Mouse (Mus musculus) hindbrain, embryonic 11.5 days (tissue): ENCODE results near the gene Rpl9-ps1. TPM values are rescaled to one million over a fixed set of nuclear protein-coding genes. Genes with fewer than 3 reads are reported as not detected.

ENCODE experiments used
- ATAC-seq: fragments of 200-750 bp; cut with Nextera tagmentation; 2 replicates; pipeline ENCODE4 v1.8.0; 2017; ENCODE audit warnings: mild to moderate bottlenecking, moderate TSS enrichment, moderate library complexity; ENCODE audit not compliant: low FRiP score
- DNase-seq: peaks from one replicate; pipeline ENCODE4 v3.0.0-alpha.2; 2015; ENCODE audit warnings: low spot score
- H3K27ac ChIP-seq: fragments of 300-500 bp; sonication (generic); 2 replicates; pipeline ENCODE4 v1.5.1; 2014; ENCODE audit warnings: mild to moderate bottlenecking, low read depth, low read length
- H3K27me3 ChIP-seq: fragments of 300-500 bp; sonication (generic); 2 replicates; pipeline ENCODE4 v1.6.1; 2014; ENCODE audit warnings: mild to moderate bottlenecking, low read length, moderate library complexity, mixed read lengths; ENCODE audit not compliant: control insufficient read depth, insufficient read depth
- H3K36me3 ChIP-seq: fragments of 300-500 bp; sonication (generic); 2 replicates; pipeline ENCODE4 v1.6.1; 2014; ENCODE audit warnings: mild to moderate bottlenecking, low read length, moderate library complexity, mixed read lengths; ENCODE audit not compliant: control insufficient read depth, insufficient read depth
- H3K4me1 ChIP-seq: fragments of 300-500 bp; sonication (generic); replicated peaks from 2 replicates; pipeline ENCODE4 v1.6.1; 2014; ENCODE audit warnings: low read length, mixed read lengths; ENCODE audit not compliant: control insufficient read depth, insufficient read depth
- H3K4me2 ChIP-seq: fragments of 300-500 bp; sonication (generic); replicated peaks from 2 replicates; pipeline ENCODE4 v1.6.1; 2014; ENCODE audit warnings: mild to moderate bottlenecking, low read depth, low read length
- H3K4me3 ChIP-seq: fragments of 300-500 bp; sonication (generic); 2 replicates; pipeline ENCODE4 v1.5.1; 2014; ENCODE audit warnings: low read depth, low read length
- H3K9ac ChIP-seq: fragments of 300-500 bp; sonication (generic); 2 replicates; pipeline ENCODE4 v1.6.1; 2014; ENCODE audit warnings: low read depth, low read length
- H3K9me3 ChIP-seq: fragments of 300-500 bp; sonication (generic); 2 replicates; pipeline ENCODE4 v1.6.1; 2016; ENCODE audit warnings: low read length; ENCODE audit not compliant: control insufficient read depth
- WGBS: fragments of 180-500 bp; shearing (Covaris S2); extraction: QIAGEN DNeasy Blood & Tissue Kit; methylation state at CpG from one replicate; pipeline ENCODE4 v1.1.7; 2014; 5-methylcytosine and 5-hydroxymethylcytosine counted together
- polyA plus RNA-seq: library from polyadenylated mRNA; unstranded; fragments of >200 nt; fragmentation: Nextera tagmentation; extraction: Ambion mirVana; gene quantifications from 2 replicates; pipeline ENCODE4 v1.2.1, GENCODE M21; 2014

The Rpl9-ps1 gene
- polyA plus RNA-seq: not detected in 2 replicates

GRCm38 (mm10) chr11:83645521-83645920 lies at the start of gene Rpl9-ps1:
Rpl9-ps1 (minus strand) TSS chr11:83645621.
- Histone ChIP-seq H3K36me3 (no peaks in the 10 kb centered on the region), H3K9ac (no peak within 1 kb of the TSS), H3K27ac (no peak within 1 kb of the TSS), H3K4me3 (no peak within 1 kb of the TSS), H3K4me1 (no peaks in the 10 kb centered on the region), H3K27me3 (no peaks in the 10 kb centered on the region), H3K9me3 (no peaks in the 10 kb centered on the region), H3K4me2 (no peak within 1 kb of the TSS)
- DNase-seq (no peak), ATAC-seq (no peak)
- WGBS: 95% methylated on average over 1 of the region's 1 CpGs

- Histone ChIP-seq H3K27me3 (no peaks in the 10 kb centered on the region), H3K27ac (no peak overlapping the region), H3K4me2 (no peak overlapping the region), H3K9ac (no peak overlapping the region), H3K4me1 (no peaks in the 10 kb centered on the region), H3K9me3 (no peaks in the 10 kb centered on the region), H3K4me3 (no peak overlapping the region), H3K36me3 (no peaks in the 10 kb centered on the region)
- whole genome bisulfite sequencing: 64% methylated on average over 1 of the region's 1 CpGs
- ATAC-seq: no peak
- no peak for DNase-seq
Measured at GRCm38 (mm10) chr11:83692008-83692407, 46.6 kb upstream of the Rpl9-ps1 start.

- Histone ChIP-seq H3K9me3 (no peaks in the 10 kb centered on the region), H3K9ac (no peak overlapping the region), H3K4me2 (no peak overlapping the region), H3K4me3 (no peak overlapping the region), H3K27me3 (no peaks in the 10 kb centered on the region), H3K4me1 (no peaks in the 10 kb centered on the region), H3K36me3 (no peaks in the 10 kb centered on the region), H3K27ac (no peak overlapping the region)
- WGBS: 91% methylated on average over 1 of the region's 1 CpGs
- DNase-seq (no peak), ATAC-seq (no peak)
Measured at GRCm38 (mm10) chr11:83689918-83690317, 44.5 kb upstream of the Rpl9-ps1 start.

GRCm38 (mm10) chr11:83675665-83676064 lies 30.2 kb upstream of the Rpl9-ps1 start:
- no peak overlapping the region for H3K9ac ChIP-seq
- H3K27me3 ChIP-seq: no peaks in the 10 kb centered on the region
- H3K27ac ChIP-seq: no peak overlapping the region
- WGBS: 79% methylated on average over 1 of the region's 1 CpGs
- no peaks in the 10 kb centered on the region for H3K4me1 ChIP-seq
- H3K4me2 ChIP-seq: no peak overlapping the region
- H3K4me3 ChIP-seq: no peak overlapping the region
- no peak for DNase-seq
- no peak for ATAC-seq
- no peaks in the 10 kb centered on the region for H3K9me3 ChIP-seq
- no peaks in the 10 kb centered on the region for H3K36me3 ChIP-seq

- Histone ChIP-seq H3K4me1 (no peaks in the 10 kb centered on the region), H3K27ac (no peak overlapping the region), H3K9me3 (no peaks in the 10 kb centered on the region), H3K27me3 (no peaks in the 10 kb centered on the region), H3K9ac (no peak overlapping the region), H3K4me3 (no peak overlapping the region), H3K4me2 (no peak overlapping the region), H3K36me3 (no peaks in the 10 kb centered on the region)
- no peak for DNase-seq
- no peak for ATAC-seq
Measured at GRCm38 (mm10) chr11:83671743-83672142, 26.3 kb upstream of the Rpl9-ps1 start.

GRCm38 (mm10) chr11:83663532-83663931 lies 18.1 kb upstream of the Rpl9-ps1 start:
- Histone ChIP-seq H3K27ac (no peak overlapping the region), H3K36me3 (no peaks in the 10 kb centered on the region), H3K4me1 (no peaks in the 10 kb centered on the region), H3K9ac (no peak overlapping the region), H3K4me3 (no peak overlapping the region), H3K27me3 (no peaks in the 10 kb centered on the region), H3K9me3 (no peaks in the 10 kb centered on the region), H3K4me2 (no peak overlapping the region)
- 88% methylated on average over 5 of the region's 5 CpGs for WGBS
- DNase-seq (no peak), ATAC-seq (no peak)

- no peak within 1 kb of the TSS for H3K4me2 ChIP-seq
- H3K9ac ChIP-seq: no peak within 1 kb of the TSS
- 78% methylated on average over 6 of the region's 6 CpGs for WGBS
- no peaks in the 10 kb centered on the region for H3K9me3 ChIP-seq
- no peak for DNase-seq
- no peak within 1 kb of the TSS for H3K4me3 ChIP-seq
- no peaks in the 10 kb centered on the region for H3K36me3 ChIP-seq
- ATAC-seq: no peak
- H3K4me1 ChIP-seq: no peaks in the 10 kb centered on the region
- no peak within 1 kb of the TSS for H3K27ac ChIP-seq
- H3K27me3 ChIP-seq: no peaks in the 10 kb centered on the region
Measured at GRCm38 (mm10) chr11:83662204-83662603, 16.8 kb upstream of the Rpl9-ps1 start, which contains the start of gene Ccl4. Ccl4 (plus strand) TSS chr11:83662584.

- WGBS: 81% methylated on average over 6 of the region's 6 CpGs
- no peak overlapping the region for H3K9ac ChIP-seq
- no peak overlapping the region for H3K4me2 ChIP-seq
- H3K4me3 ChIP-seq: no peak overlapping the region
- no peaks in the 10 kb centered on the region for H3K4me1 ChIP-seq
- no peaks in the 10 kb centered on the region for H3K9me3 ChIP-seq
- ATAC-seq (no peak), DNase-seq (no peak)
- H3K27me3 ChIP-seq: no peaks in the 10 kb centered on the region
- no peaks in the 10 kb centered on the region for H3K36me3 ChIP-seq
- no peak overlapping the region for H3K27ac ChIP-seq
Measured at GRCm38 (mm10) chr11:83658797-83659196, 13.4 kb upstream of the Rpl9-ps1 start.

- H3K4me3 ChIP-seq: no peak overlapping the region
- H3K27ac ChIP-seq: no peak overlapping the region
- H3K9ac ChIP-seq: no peak overlapping the region
- H3K4me2 ChIP-seq: no peak overlapping the region
- WGBS: 89% methylated on average over 3 of the region's 3 CpGs
- H3K4me1 ChIP-seq: no peaks in the 10 kb centered on the region
- no peaks in the 10 kb centered on the region for H3K36me3 ChIP-seq
- no peak for DNase-seq
- H3K9me3 ChIP-seq: no peaks in the 10 kb centered on the region
- ATAC-seq: no peak
- no peaks in the 10 kb centered on the region for H3K27me3 ChIP-seq
Measured at GRCm38 (mm10) chr11:83657508-83657907, 12.1 kb upstream of the Rpl9-ps1 start.
